Mouse (Mus musculus) megakaryocyte, embryonic 14.5 days (primary cell): ENCODE data around the gene Gramd4.

Experiments used
- FLI1 ChIP-seq: IDR thresholded peaks from 2 replicates; pipeline ENCODE4 v1.6.1; 2012; ENCODE audit warnings: low read length, inconsistent platforms, mixed read lengths
- GATA1 ChIP-seq: IDR thresholded peaks from 3 replicates; pipeline ENCODE4 v1.6.1; 2012; ENCODE audit warnings: mixed read lengths, low read length, inconsistent platforms, borderline replicate concordance

GRCm38 (mm10) chr15:86029981-86030380 lies 27.5 kb upstream of the Gramd4 start:
- TF ChIP-seq GATA1: no peak
- TF ChIP-seq FLI1: no peak
